Mouse (Mus musculus) MEL (cell line): Measurements from ENCODE around the gene Nrsn2. TPM values are rescaled to one million over a fixed set of nuclear protein-coding genes. Genes with fewer than 3 reads are reported as not detected.

Experiments
- DNase-seq: peaks from one replicate; pipeline ENCODE4 v3.0.0; 2011; ENCODE audit warnings: low read depth, low spot score
- H3K27ac ChIP-seq: 2 replicates; pipeline ENCODE4 v1.5.1; 2012; ENCODE audit warnings: low read depth, mild to moderate bottlenecking, control low read depth, low read length, moderate library complexity; ENCODE audit not compliant: control insufficient read depth
- H3K27me3 ChIP-seq, 2 experiments: fragments of 150-350 bp in 1 of 2; sonication (generic) in 1 of 2; 2 replicates each; pipeline ENCODE4 v1.6.1; 2012; ENCODE audit warnings: low read length in 2 of 2, mild to moderate bottlenecking in 2 of 2, improper control_type of control experiment in 1 of 2, moderate library complexity in 1 of 2; ENCODE audit not compliant: insufficient read depth in 2 of 2, control insufficient read depth in 1 of 2
- H3K36me3 ChIP-seq, 2 experiments: 2 replicates each; pipeline ENCODE4 v1.6.1; 2012 to 2014; ENCODE audit warnings: low read length in 2 of 2, improper control_type of control experiment in 1 of 2, inconsistent platforms in 1 of 2, mild to moderate bottlenecking in 1 of 2; ENCODE audit not compliant: insufficient read depth in 2 of 2, control insufficient read depth in 1 of 2
- H3K4me1 ChIP-seq, 2 experiments: fragments of 150-350 bp in 1 of 2; sonication (generic) in 1 of 2; 2 replicates each; pipeline ENCODE4 v1.6.1; 2012; ENCODE audit warnings: low read length in 2 of 2, improper control_type of control experiment in 1 of 2, mild to moderate bottlenecking in 1 of 2; ENCODE audit not compliant: insufficient read depth in 2 of 2, control insufficient read depth in 1 of 2
- H3K4me3 ChIP-seq, 2 experiments: fragments of 150-350 bp in 1 of 2; sonication (generic) in 1 of 2; 2 replicates each; pipeline ENCODE4 v1.5.1; 2012; ENCODE audit warnings: low read depth in 2 of 2, low read length in 2 of 2, mild to moderate bottlenecking in 2 of 2, moderate library complexity in 2 of 2, control low read depth in 1 of 2, improper control_type of control experiment in 1 of 2; ENCODE audit not compliant: control insufficient read depth in 1 of 2, insufficient read depth in 1 of 2
- H3K79me2 ChIP-seq: 2 replicates; pipeline ENCODE4 v1.6.1; 2012; ENCODE audit warnings: mild to moderate bottlenecking, low read length, moderate library complexity; ENCODE audit not compliant: control insufficient read depth, poor library complexity, insufficient read depth
- H3K9ac ChIP-seq: 2 replicates; pipeline ENCODE4 v1.6.1; 2012; ENCODE audit warnings: low read depth, mild to moderate bottlenecking, control low read depth, low read length, moderate library complexity; ENCODE audit not compliant: control insufficient read depth, poor library complexity, severe bottlenecking
- H3K9me3 ChIP-seq: fragments of 150-350 bp; sonication (generic); replicated peaks from 2 replicates; pipeline ENCODE4 v1.6.1; 2012; ENCODE audit warnings: mild to moderate bottlenecking, low read length, improper control_type of control experiment, moderate library complexity; ENCODE audit not compliant: insufficient read depth
- BHLHE40 ChIP-seq: IDR thresholded peaks from 2 replicates; pipeline ENCODE4 v1.6.1; 2012; ENCODE audit warnings: low read depth, mild to moderate bottlenecking, inconsistent platforms, low read length, improper control_type of control experiment, borderline replicate concordance
- CTCF ChIP-seq, 3 experiments: IDR thresholded peaks in 2 of 3; conservative IDR thresholded peaks in 1 of 3; 2 replicates each; pipeline ENCODE4 v1.5.1; 2011 to 2012; ENCODE audit warnings: low read length in 3 of 3, low read depth in 2 of 3, mild to moderate bottlenecking in 2 of 3, improper control_type of control experiment in 1 of 3, inconsistent platforms in 1 of 3, mixed read lengths in 1 of 3, moderate library complexity in 1 of 3; ENCODE audit not compliant: control insufficient read depth in 1 of 3, insufficient read depth in 1 of 3, poor library complexity in 1 of 3, severe bottlenecking in 1 of 3
- E2F4 ChIP-seq: IDR thresholded peaks from 2 replicates; pipeline ENCODE4 v1.6.1; 2011; ENCODE audit warnings: low read depth, low read length, improper control_type of control experiment, borderline replicate concordance
- EP300 ChIP-seq, 2 experiments: IDR thresholded peaks; 2 replicates each; pipeline ENCODE4 v1.6.1; 2011; ENCODE audit warnings: improper control_type of control experiment in 2 of 2, low read length in 2 of 2, low read depth in 1 of 2, mild to moderate bottlenecking in 1 of 2
- GABPA ChIP-seq: IDR thresholded peaks from 2 replicates; pipeline ENCODE4 v1.6.1; 2012; ENCODE audit warnings: low read depth, mild to moderate bottlenecking, inconsistent platforms, low read length, improper control_type of control experiment, moderate library complexity
- GATA1 ChIP-seq: IDR thresholded peaks from 2 replicates; pipeline ENCODE4 v1.6.1; 2011; ENCODE audit warnings: low read depth, low read length, improper control_type of control experiment
- MAZ ChIP-seq: IDR thresholded peaks from 2 replicates; pipeline ENCODE4 v1.6.1; 2012; ENCODE audit warnings: low read depth, mild to moderate bottlenecking, inconsistent platforms, low read length, improper control_type of control experiment
- MEF2A ChIP-seq: IDR thresholded peaks from 2 replicates; pipeline ENCODE4 v1.6.1; 2014; ENCODE audit warnings: low read depth, mild to moderate bottlenecking, inconsistent platforms, low read length, improper control_type of control experiment; ENCODE audit not compliant: poor library complexity, insufficient replicate concordance, severe bottlenecking; ENCODE audit errors: extremely low read depth
- MYB ChIP-seq: IDR thresholded peaks from 2 replicates; pipeline ENCODE4 v1.6.1; 2011; ENCODE audit warnings: mild to moderate bottlenecking, low read depth, low read length, improper control_type of control experiment
- MYC ChIP-seq: IDR thresholded peaks from 2 replicates; pipeline ENCODE4 v1.6.1; 2011; ENCODE audit warnings: low read depth, mild to moderate bottlenecking, low read length, improper control_type of control experiment, moderate library complexity
- NELFE ChIP-seq: IDR thresholded peaks from 2 replicates; pipeline ENCODE4 v1.6.1; 2011; ENCODE audit warnings: low read depth, low read length, improper control_type of control experiment
- POLR2A ChIP-seq, 2 experiments: IDR thresholded peaks; 2 replicates each; pipeline ENCODE4 v1.6.1; 2011 to 2012; ENCODE audit warnings: low read length in 2 of 2, mild to moderate bottlenecking in 2 of 2, control low read depth in 1 of 2, improper control_type of control experiment in 1 of 2, low read depth in 1 of 2, moderate library complexity in 1 of 2; ENCODE audit not compliant: control insufficient read depth in 1 of 2, insufficient read depth in 1 of 2, poor library complexity in 1 of 2
- POLR2AphosphoS2 ChIP-seq: IDR thresholded peaks from 2 replicates; pipeline ENCODE4 v1.6.1; 2011; ENCODE audit warnings: low read length, improper control_type of control experiment
- POLR2AphosphoS5 ChIP-seq: IDR thresholded peaks from 2 replicates; pipeline ENCODE4 v1.6.1; 2012; ENCODE audit warnings: low read depth, borderline replicate concordance, mild to moderate bottlenecking, inconsistent platforms, low read length, moderate library complexity, mixed read lengths
- RCOR1 ChIP-seq: IDR thresholded peaks from 2 replicates; pipeline ENCODE4 v1.6.1; 2012; ENCODE audit warnings: low read depth, mild to moderate bottlenecking, inconsistent platforms, low read length, improper control_type of control experiment
- SIN3A ChIP-seq: IDR thresholded peaks from 2 replicates; pipeline ENCODE4 v1.6.1; 2012; ENCODE audit warnings: low read length, improper control_type of control experiment, inconsistent platforms
- TAL1 ChIP-seq: IDR thresholded peaks from 2 replicates; pipeline ENCODE4 v1.6.1; 2012; ENCODE audit warnings: mild to moderate bottlenecking, inconsistent platforms, low read length, moderate library complexity, mixed read lengths
- TBP ChIP-seq: IDR thresholded peaks from 2 replicates; pipeline ENCODE4 v1.8.0; 2011; ENCODE audit warnings: low read depth, low read length, improper control_type of control experiment
- TCF12 ChIP-seq: IDR thresholded peaks from 2 replicates; pipeline ENCODE4 v1.6.1; 2014; ENCODE audit warnings: low read depth, mild to moderate bottlenecking, inconsistent platforms, low read length, improper control_type of control experiment, moderate library complexity
- USF2 ChIP-seq, 2 experiments: IDR thresholded peaks; 2 replicates each; pipeline ENCODE4 v1.6.1; 2011 to 2012; ENCODE audit warnings: improper control_type of control experiment in 2 of 2, low read length in 2 of 2, borderline replicate concordance in 1 of 2, inconsistent platforms in 1 of 2, low read depth in 1 of 2, mild to moderate bottlenecking in 1 of 2; ENCODE audit not compliant: insufficient read depth in 1 of 2
- ZC3H11A ChIP-seq: IDR thresholded peaks from 2 replicates; pipeline ENCODE4 v1.6.1; 2012; ENCODE audit warnings: low read depth, mild to moderate bottlenecking, inconsistent platforms, low read length, improper control_type of control experiment
- ZKSCAN1 ChIP-seq: IDR thresholded peaks from 2 replicates; pipeline ENCODE4 v1.6.1; 2012; ENCODE audit warnings: low read depth, mild to moderate bottlenecking, inconsistent platforms, low read length, improper control_type of control experiment, moderate library complexity
- ZNF384 ChIP-seq: IDR thresholded peaks from 2 replicates; pipeline ENCODE4 v1.6.1; 2012; ENCODE audit warnings: low read depth, mild to moderate bottlenecking, inconsistent platforms, low read length, improper control_type of control experiment
- polyA plus RNA-seq, 2 experiments: library from polyadenylated mRNA; stranded (reverse) in 1 of 2; unstranded in 1 of 2; fragments of >175 nt in 1 of 2; fragments of >200 nt in 1 of 2; gene quantifications; 2 replicates each; pipeline versions ENCODE4 v1.2.1 to v1.2.4; 2012; ENCODE audit warnings: low replicate concordance in 2 of 2, low read depth in 1 of 2; ENCODE audit not compliant: insufficient read length in 2 of 2, insufficient read depth in 1 of 2, missing spikeins in 1 of 2
- total RNA-seq: library from RNA; depleted of rRNA; stranded (reverse); fragments of 300-350 nt; gene quantifications from 2 replicates; pipeline ENCODE4 v1.2.3, GENCODE M21; 2012

Gene Nrsn2
- total and polyA plus RNA-seq, 3 experiments: not detected

DNA sequence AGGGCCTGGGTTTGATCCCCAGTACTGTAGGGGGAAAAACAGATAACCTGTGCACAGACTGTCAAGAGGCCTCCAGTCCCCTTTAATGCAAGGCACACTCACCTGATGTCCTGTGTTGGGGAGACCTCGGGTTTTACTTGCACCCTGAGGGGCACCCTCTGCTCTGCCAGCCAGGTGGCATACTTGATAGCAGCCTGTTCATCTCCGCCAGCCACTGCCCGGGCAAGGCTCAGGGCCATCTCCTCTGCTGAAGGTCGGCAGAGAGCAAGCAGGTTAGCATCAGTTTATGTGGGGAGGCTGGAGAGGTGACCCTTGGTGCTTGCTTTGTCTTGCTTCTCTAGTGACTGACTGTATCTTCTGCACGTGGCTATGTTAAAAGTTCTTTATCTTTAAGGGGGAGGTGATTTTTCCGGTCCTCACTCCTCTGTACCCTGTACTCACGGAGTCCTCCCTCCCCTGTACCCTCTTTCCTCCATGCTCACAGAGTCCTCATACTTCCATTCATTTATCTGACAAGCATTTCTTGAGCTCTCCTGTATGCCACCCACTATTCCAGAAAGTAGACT is 45.5 kb downstream of the Nrsn2 start (continued):
- TF ChIP-seq RCOR1 (no peak), NELFE (peak; percentile 23; the same call in 1 of the 2 replicates)

DNA sequence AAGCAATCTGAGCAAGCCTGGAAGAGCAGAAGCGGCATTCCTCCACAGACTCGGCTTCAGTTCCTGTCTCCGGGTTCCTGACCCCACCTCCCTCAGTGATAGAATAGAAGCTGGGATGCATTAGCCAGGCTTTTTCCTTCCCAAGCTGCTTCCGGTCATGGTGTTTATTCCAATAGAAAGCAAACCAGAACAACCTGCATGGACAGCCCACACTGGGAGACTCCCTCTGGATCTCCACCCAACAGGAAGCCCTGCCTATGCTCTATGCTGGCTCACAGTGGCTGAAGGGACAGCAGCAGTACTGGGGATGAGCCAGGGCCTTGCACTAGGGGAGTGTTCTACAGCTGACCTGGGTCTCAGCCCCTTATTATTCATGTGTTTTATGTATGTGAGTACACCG is 48.5 kb downstream of the Nrsn2 start:
- Histone ChIP-seq H3K27ac (no peak overlapping the region), H3K4me1 (peaks cover 5 to 14% of the 10 kb centered on the region in 2 experiments), H3K9ac (no peak overlapping the region), H3K27me3 (no peaks in the 10 kb centered on the region), H3K36me3 (peaks cover 1 to 23% of the 10 kb centered on the region in 2 experiments; a peak in 3 of 4 replicates), H3K9me3 (no peaks in the 10 kb centered on the region), H3K4me3 (no peak overlapping the region), H3K79me2 (peaks cover 28% of the 10 kb centered on the region)
- no peak for DNase-seq
- TF ChIP-seq TBP (no peak), MYC (no peak), GATA1 (no peak), SIN3A (no peak), EP300 (IDR thresholded peaks at IDR 0.05; ENCODE audit: low read depth in 1 of 2, low read length in 2 of 2) (no peak), MYB (no peak)

DNA sequence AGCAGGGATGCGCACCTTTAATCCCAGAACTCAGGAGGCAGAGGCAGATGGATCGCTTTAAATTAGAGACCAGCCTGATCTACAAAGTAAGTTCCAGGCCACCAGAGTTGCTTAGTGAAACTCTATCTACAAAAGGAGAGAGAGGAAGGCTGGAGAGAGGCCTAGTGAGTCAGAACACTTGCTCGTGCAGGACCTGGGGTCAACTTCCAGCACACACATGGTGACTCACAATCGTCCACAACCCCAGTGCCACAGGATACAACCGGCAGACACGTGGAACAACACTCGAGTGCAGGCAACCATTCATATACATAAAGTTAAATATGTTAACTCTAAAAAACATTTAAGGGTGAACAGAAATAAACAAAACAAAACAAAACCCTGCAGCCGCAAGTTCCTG is 49.8 kb downstream of the Nrsn2 start:
- H3K79me2 ChIP-seq: peaks cover 21% of the 10 kb centered on the region
- peaks cover 3 to 23% of the 10 kb centered on the region in 2 experiments; a peak in 3 of 4 replicates for H3K36me3 ChIP-seq
- peaks cover 5 to 14% of the 10 kb centered on the region in 2 experiments for H3K4me1 ChIP-seq

DNA sequence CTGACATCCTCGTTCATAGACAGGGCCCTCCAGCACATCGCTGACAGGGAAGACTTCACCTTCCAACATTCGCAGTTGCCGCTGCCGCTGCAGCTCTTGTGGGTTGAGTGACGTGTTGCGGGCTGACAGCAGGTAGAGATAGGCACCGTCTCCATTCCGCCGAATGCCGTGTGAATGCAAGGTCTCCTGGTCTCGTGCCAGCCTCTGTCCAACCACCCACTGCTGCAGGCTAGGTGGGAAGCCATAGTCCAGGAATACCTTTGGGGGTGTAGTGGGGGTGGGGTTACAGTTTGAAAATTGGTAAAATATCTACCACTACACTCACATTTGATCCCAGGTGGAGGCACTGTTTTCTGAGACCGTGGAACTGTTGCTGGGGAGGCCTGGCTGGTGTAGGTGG is 50.3 kb downstream of the Nrsn2 start:
- no peak overlapping the region for H3K4me3 ChIP-seq
- H3K9ac ChIP-seq: no peak overlapping the region
- no peaks in the 10 kb centered on the region for H3K9me3 ChIP-seq
- H3K27me3 ChIP-seq: no peaks in the 10 kb centered on the region
- peaks cover 16% of the 10 kb centered on the region for H3K79me2 ChIP-seq
- H3K36me3 ChIP-seq: peaks cover 3 to 23% of the 10 kb centered on the region in 2 experiments; a peak in 3 of 4 replicates
- H3K27ac ChIP-seq: no peak overlapping the region
- DNase-seq: no peak
- H3K4me1 ChIP-seq: peaks cover 5 to 14% of the 10 kb centered on the region in 2 experiments
- TF ChIP-seq CTCF (IDR thresholded peaks at IDR 0.05 in 2 of 3, conservative IDR thresholded peaks at IDR 0.05 in 1 of 3; ENCODE audit: control insufficient read depth in 1 of 3, insufficient read depth in 1 of 3, low read depth in 2 of 3, low read length in 3 of 3, poor library complexity in 1 of 3, severe bottlenecking in 1 of 3) (no peak), MEF2A (no peak), POLR2AphosphoS2 (no peak), RCOR1 (no peak), POLR2A (IDR thresholded peaks at IDR 0.05; ENCODE audit: control insufficient read depth in 1 of 2, insufficient read depth in 1 of 2, low read depth in 1 of 2, low read length in 2 of 2, poor library complexity in 1 of 2) (no peak), ZKSCAN1 (no peak), TCF12 (no peak), SIN3A (no peak), TAL1 (no peak), GABPA (no peak), ZC3H11A (no peak), POLR2AphosphoS5 (no peak), MAZ (no peak), USF2 (IDR thresholded peaks at IDR 0.05; ENCODE audit: borderline replicate concordance in 1 of 2, insufficient read depth in 1 of 2, low read depth in 1 of 2, low read length in 2 of 2) (no peak), E2F4 (no peak)

More for the DNA sequence above, 49.8 kb downstream of the Nrsn2 start:
- no peak overlapping the region for H3K9ac ChIP-seq
- no peaks in the 10 kb centered on the region for H3K9me3 ChIP-seq
- no peak for TF ChIP-seq POLR2AphosphoS5
- TF ChIP-seq TAL1: no peak
- no peak for TF ChIP-seq ZNF384
- no peak for TF ChIP-seq MYC
- TF ChIP-seq BHLHE40: no peak
- TF ChIP-seq USF2 (IDR thresholded peaks at IDR 0.05; ENCODE audit: borderline replicate concordance in 1 of 2, insufficient read depth in 1 of 2, low read depth in 1 of 2, low read length in 2 of 2): no peak
- no peak for TF ChIP-seq ZC3H11A
- TF ChIP-seq GABPA: no peak
- H3K27me3 ChIP-seq: no peaks in the 10 kb centered on the region
- DNase-seq: no peak
- H3K27ac ChIP-seq: no peak overlapping the region
- H3K4me3 ChIP-seq: no peak overlapping the region
